In genomic region chr16:94753453-94753852, GRCm38 (mm10) we compare ENCODE assay signal across 13 mouse cellular contexts.
DNase-seq lines count a peak whose midpoint lies in the region; ATAC-seq lines count a peak whose summit lies in the region.
"Had no signal": no experiment of that assay in that cellular context is flagged by ENCODE, and none has a peak within 500 bp of the region (broad histone marks: within the 10 kb centered on the region; RNA-seq: fewer than 3 reads in every experiment).

No protein-coding gene starts in this region.

- 65% methylated on average over 1 of the region's 1 CpGs for WGBS in midbrain, embryonic 15.5 days
- WGBS in midbrain, embryonic 11.5 days = 83% methylated on average over 1 of the region's 1 CpGs

- intact Hi-C loops in left cerebral cortex, postnatal 36 days (cut with DNase I) = no loop called here
- intact Hi-C loops in gastrocnemius, postnatal 36 days (cut with DNase I) = no loop called here

- no peaks in the 10 kb centered on the region for H3K36me3 ChIP-seq in midbrain, embryonic 15.5 days (replicated peaks)
- no peaks in the 10 kb centered on the region for H3K36me3 ChIP-seq in midbrain, embryonic 11.5 days (ENCODE audit: control insufficient read depth, insufficient read depth, low read length)
- H3K36me3 ChIP-seq: G1E had no signal

- 0 out of 2 replicates have a peak, but pooled peaks have one; percentile 33 for ATAC-seq in midbrain, embryonic 15.5 days (replicated peaks)
- no peak for ATAC-seq in midbrain, embryonic 11.5 days (ENCODE audit: low FRiP score)

- H3K4me1 ChIP-seq in midbrain, embryonic 15.5 days = peaks cover 8% of the 10 kb centered on the region; the same call in 1 of the 2 replicates
- H3K4me1 ChIP-seq in midbrain, embryonic 11.5 days (ENCODE audit: control insufficient read depth, insufficient read depth, low read length) = no peaks in the 10 kb centered on the region

- no peaks in the 10 kb centered on the region for H3K9me3 ChIP-seq in midbrain, embryonic 15.5 days
- H3K9me3 ChIP-seq in midbrain, embryonic 11.5 days (ENCODE audit: control insufficient read depth, low read length) = no peaks in the 10 kb centered on the region
- H3K9me3 ChIP-seq: G1E had no signal

- H3K4me2 ChIP-seq in midbrain, embryonic 15.5 days = no peak overlapping the region
- H3K4me2 ChIP-seq in midbrain, embryonic 11.5 days = no peak overlapping the region

- H3K9ac ChIP-seq in midbrain, embryonic 15.5 days = no peak overlapping the region
- no peak overlapping the region for H3K9ac ChIP-seq in midbrain, embryonic 11.5 days (ENCODE audit: low read length)

- H3K27ac ChIP-seq in midbrain, embryonic 15.5 days = no peak overlapping the region
- no peak overlapping the region for H3K27ac ChIP-seq in midbrain, embryonic 11.5 days (ENCODE audit: low read depth, low read length)

- DNase-seq in midbrain, embryonic 11.5 days (ENCODE audit: low spot score, missing footprints) = no peak
- peak; percentile 81 for DNase-seq in layer of hippocampus, adult 11-12 months (ENCODE audit: low spot score)
- DNase-seq in left cerebral cortex, postnatal 36 days (ENCODE audit: low spot score in 2 of 2) = peak; percentile 48 to 61
- DNase-seq in thymus, postnatal 14 days = no peak
- no peak for DNase-seq in thymus, postnatal 10 days (ENCODE audit: low spot score in 2 of 2)
- no peak for DNase-seq in gastrocnemius, postnatal 36 days
- DNase-seq: adrenal gland, adult 2 months; cerebellum, postnatal 36 days; kidney, postnatal 36 days; lung, adult 2 months; spleen, adult 18-20 months had no signal

- H3K27me3 ChIP-seq in midbrain, embryonic 15.5 days (replicated peaks) = no peaks in the 10 kb centered on the region
- no peaks in the 10 kb centered on the region for H3K27me3 ChIP-seq in midbrain, embryonic 11.5 days (ENCODE audit: control insufficient read depth, insufficient read depth, low read length)

- H3K4me3 ChIP-seq in midbrain, embryonic 15.5 days = no peak overlapping the region
- no peak overlapping the region for H3K4me3 ChIP-seq in midbrain, embryonic 11.5 days (ENCODE audit: low read depth, low read length)

Comparison
In these comparisons a context has a peak if more than half of its experiments do, and no peak if none do; other contexts are left out.
1. DNase-seq: peak in layer of hippocampus, adult 11-12 months (single experiment) and left cerebral cortex, postnatal 36 days (2 of 2); none in midbrain, embryonic 11.5 days (single experiment), thymus, postnatal 14 days (single experiment), thymus, postnatal 10 days (0 of 2) and gastrocnemius, postnatal 36 days (0 of 2).